Mouse (Mus musculus) adrenal gland, postnatal 0 days (tissue): ENCODE measurements around the gene Car12. TPM values are rescaled to one million over a fixed set of nuclear protein-coding genes. Genes with fewer than 3 reads are reported as not detected.

Source experiments
- polyA plus RNA-seq: library from polyadenylated mRNA; unstranded; fragments of >200 nt; fragmentation: Nextera tagmentation; extraction: Ambion mirVana; gene quantifications from 2 replicates; pipeline ENCODE4 v1.2.1, GENCODE M21; 2015

The Car12 gene
- 0.46 and 1.5 TPM in 2 replicates for polyA plus RNA-seq

DNA sequence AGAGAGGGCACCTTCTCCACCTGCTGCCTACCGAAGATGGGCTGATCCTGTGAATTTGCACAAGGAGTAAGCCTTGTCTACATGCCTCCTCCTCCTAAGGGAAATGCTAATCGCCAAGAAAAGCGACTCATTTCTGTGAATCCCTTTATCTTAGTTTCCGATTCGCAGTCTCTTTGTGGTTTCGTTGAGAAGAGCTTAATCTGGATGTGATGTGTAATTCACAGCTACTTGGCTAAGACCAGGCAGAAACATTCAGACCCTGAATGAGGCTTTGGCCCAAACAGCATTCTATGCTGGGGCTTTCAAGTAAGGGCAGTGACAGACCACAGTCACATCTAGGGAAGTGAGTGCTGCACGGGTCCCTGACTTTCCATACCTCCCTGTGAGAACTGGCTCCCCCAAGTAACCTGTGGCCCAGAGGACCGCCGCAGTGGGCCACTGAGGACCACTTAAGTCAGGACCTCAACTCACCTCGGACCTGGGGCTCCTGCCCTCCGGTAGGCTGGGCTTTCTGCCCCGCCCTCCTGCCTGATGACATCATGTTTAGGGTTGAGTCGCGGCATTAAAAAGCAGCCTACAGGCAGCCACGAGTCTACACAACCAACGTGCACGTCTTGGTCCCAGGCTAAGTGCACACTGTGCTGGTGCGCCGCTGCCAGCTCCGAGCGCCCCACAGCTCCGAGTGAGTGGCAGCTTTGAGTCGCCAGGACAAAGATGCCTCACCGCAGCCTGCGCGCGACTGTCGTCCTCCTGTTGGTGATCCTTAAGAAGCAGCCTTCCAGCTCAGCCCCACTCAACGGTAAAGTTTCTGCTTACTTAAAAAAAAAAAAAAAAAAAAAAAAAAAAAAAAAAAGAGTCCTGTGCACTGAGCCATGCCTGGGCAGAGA, at the start of gene Car12:
TSS of gene Car12 (plus strand) at position 552 of the 887 bp plus-strand sequence.

DNA sequence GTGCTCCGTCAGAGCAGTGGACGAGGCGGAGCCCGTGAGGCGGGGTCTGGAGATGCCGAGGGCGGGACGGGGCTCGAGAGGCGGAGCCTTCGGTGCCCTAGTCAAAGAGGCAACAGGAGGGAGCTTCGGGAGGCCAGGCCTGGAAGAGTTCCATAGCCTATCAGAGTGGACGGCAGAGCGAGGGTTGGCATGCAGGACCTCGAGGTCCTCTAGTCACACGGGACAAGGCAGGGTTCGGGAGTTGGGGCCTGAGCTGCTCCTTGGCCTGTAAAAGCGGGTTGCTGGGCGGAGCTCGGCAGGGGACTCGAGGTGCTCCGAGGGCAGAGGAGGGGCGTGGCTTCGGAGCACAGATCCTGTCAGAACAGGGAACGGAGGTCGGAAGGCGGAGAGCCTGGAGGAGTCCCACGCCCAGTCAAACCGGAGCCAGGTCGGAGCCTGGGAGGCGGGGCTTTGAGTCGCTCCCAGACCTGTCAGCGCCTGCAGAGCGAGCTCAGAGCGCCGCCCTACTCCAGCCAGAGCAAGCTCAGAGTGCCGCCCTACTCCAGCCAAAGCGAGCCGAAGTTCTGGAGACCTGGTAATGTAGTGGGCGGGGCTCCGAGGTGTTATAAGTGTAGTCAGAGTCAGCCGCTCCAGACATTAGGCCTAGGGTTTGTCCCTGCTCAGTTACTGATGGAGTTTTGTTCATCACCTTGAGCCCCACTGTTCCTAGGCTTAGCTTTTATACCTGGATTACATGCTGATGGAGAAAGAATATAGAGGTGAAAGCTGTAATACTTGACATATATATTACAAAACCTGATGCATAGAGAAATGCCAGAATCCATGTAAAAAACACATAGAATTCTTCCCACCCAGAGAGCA, 82.2 kb downstream of the Car12 start, which contains the start of gene Aph1b:
TSS of gene Aph1b (minus strand) at position 27 of the 861 bp plus-strand sequence.

DNA sequence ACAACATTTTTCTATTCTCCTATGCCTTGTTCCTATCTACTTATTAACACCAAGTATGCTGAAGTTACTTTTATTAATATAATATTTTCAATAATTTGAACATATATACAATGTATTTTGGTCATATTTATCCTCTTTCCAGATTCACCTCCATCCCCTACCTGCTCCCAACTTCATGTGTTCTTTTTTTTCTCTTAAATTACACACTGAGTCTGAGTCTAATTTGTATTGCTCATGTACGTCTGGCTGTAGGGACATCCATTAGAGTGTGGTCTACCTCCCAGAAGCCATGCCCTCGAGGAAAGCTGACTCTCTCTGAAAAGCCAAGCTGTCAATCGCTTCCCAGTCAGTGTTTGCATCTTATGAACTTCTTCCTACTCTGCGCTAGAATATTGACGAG, 83.3 kb downstream of the Car12 start, which contains the start of gene Gm10647:
TSS of gene Gm10647 (plus strand) at position 301 of the 400 bp plus-strand sequence.

Other genes with a start within 250 kb of the Car12 start
- 0.83 and 0.87 TPM in 2 replicates for gene Fbxl22, start 199.1 kb upstream of the Car12 start, polyA plus RNA-seq
- 31.7 and 36.9 TPM in 2 replicates for gene Usp3, start 120.5 kb upstream of the Car12 start, polyA plus RNA-seq
- gene Aph1b, start 81.8 kb downstream of the Car12 start, polyA plus RNA-seq = 4.4 and 5.4 TPM in 2 replicates
- 0.32 TPM in 1 of 2 replicates, not detected in the other for gene Gm10647, start 83.4 kb downstream of the Car12 start, polyA plus RNA-seq
- 5.5 and 9.4 TPM in 2 replicates for gene Aph1c, start 121.0 kb downstream of the Car12 start, polyA plus RNA-seq
- gene Rab8b, start 206.0 kb downstream of the Car12 start, polyA plus RNA-seq = 14.2 and 15.1 TPM in 2 replicates
- gene Rps27l, start 232.4 kb downstream of the Car12 start, polyA plus RNA-seq = 1,284 and 2,309 TPM in 2 replicates